Mouse (Mus musculus): ENCODE results near the gene Lax1. TPM values are rescaled to one million over a fixed set of nuclear protein-coding genes. Genes with fewer than 3 reads are reported as not detected.

Gene Lax1
- polyA plus RNA-seq, 1 experiment from 2014 or later: 0.33 TPM

DNA sequence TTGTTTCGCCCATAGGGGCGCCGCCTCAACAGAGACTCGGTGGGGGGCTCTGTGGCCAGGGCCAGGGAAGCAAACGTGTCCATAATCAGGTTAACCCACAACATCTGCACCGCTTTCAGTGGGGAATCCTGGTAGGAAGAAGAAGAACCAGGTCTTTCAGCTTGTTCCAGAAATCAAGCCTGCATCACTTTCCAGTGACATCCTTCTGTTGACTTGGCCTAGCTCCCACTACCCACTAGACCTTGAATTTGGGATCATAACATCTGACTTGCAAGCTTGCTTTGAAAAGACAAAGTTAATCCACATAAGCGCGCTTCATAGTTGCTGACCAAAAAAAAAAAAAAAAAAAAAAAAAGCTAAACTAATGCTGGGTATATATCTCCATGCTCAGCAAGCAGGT, 28.9 kb upstream of the Lax1 start:
- no peak overlapping the region for H3K27ac ChIP-seq (ENCODE audit: low read length)
- H3K4me1 ChIP-seq (ENCODE audit: insufficient read depth, low read depth, low read length): no peaks in the 10 kb centered on the region
- H3K4me3 ChIP-seq (ENCODE audit: low read depth, low read length): no peak overlapping the region
- DNase-seq (ENCODE audit: low spot score) (no peak), ATAC-seq (no peak)
- TF ChIP-seq EP300 (IDR thresholded peaks at IDR 0.05) (no peak), CTCF (IDR thresholded peaks at IDR 0.05) (no peak)
- no peak overlapping the region for H3K9ac ChIP-seq (replicated peaks; ENCODE audit: low read depth)
- H3K27me3 ChIP-seq (replicated peaks; ENCODE audit: insufficient read depth, low read length): no peaks in the 10 kb centered on the region
- H3K4me2 ChIP-seq (replicated peaks; ENCODE audit: low read depth, low read length): no peak overlapping the region
- WGBS: 87% methylated on average over 8 of the region's 8 CpGs
- H3K9me3 ChIP-seq (ENCODE audit: low read length): no peaks in the 10 kb centered on the region
- no peaks in the 10 kb centered on the region for H3K36me3 ChIP-seq (ENCODE audit: insufficient read depth, low read length)

DNA sequence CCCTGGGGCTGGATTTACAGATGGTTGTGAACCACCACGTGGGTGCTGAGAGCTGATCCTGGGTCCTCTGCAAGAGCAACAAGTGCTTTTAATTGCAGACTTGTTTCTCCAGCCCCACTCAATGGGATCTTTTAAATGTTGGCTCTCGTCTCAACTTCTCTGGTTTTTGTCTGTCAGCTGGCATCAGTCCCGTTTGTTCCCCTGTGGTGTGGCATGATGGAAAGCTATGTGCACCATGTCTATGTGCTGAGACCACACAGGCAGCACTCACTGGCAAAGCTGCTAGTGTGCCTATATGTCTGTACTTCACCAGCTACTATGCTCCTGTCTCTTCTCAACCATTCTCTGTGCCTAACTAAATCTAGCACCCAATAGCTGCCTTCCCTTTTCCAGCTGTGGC, 28.4 kb upstream of the Lax1 start:
- Histone ChIP-seq H3K27ac (ENCODE audit: low read length) (no peak overlapping the region), H3K27me3 (replicated peaks; ENCODE audit: insufficient read depth, low read length) (no peaks in the 10 kb centered on the region), H3K4me2 (replicated peaks; ENCODE audit: low read depth, low read length) (no peak overlapping the region), H3K4me3 (ENCODE audit: low read depth, low read length) (no peak overlapping the region), H3K9ac (replicated peaks; ENCODE audit: low read depth) (no peak overlapping the region), H3K36me3 (ENCODE audit: insufficient read depth, low read length) (no peaks in the 10 kb centered on the region), H3K9me3 (ENCODE audit: low read length) (no peaks in the 10 kb centered on the region), H3K4me1 (ENCODE audit: insufficient read depth, low read depth, low read length) (no peaks in the 10 kb centered on the region)
- WGBS: 60% methylated on average over 3 of the region's 3 CpGs
- ATAC-seq (no peak), DNase-seq (ENCODE audit: low spot score) (no peak)
- no peak for TF ChIP-seq CTCF (IDR thresholded peaks at IDR 0.05)
- TF ChIP-seq EP300 (IDR thresholded peaks at IDR 0.05): no peak

DNA sequence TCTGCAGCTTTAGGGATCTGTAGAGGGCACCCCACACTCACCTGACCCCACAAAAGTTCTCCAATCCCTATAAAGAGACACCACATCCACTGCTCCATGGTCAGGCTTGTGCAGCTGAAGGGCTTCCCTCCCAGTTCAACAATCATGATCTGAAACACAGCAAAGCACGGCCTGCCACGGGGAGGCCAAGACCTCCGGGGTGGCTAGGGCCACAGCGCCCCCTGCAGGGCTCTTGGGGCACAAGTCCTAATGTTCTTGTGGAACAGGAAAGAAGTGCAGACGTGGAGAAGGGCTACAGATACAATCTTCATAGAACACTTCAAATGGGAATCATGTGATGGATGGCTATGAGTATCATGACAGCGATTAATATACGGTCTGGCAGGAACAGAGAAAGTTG, 26.6 kb upstream of the Lax1 start:
- DNase-seq (ENCODE audit: low spot score): peak; percentile 64

DNA sequence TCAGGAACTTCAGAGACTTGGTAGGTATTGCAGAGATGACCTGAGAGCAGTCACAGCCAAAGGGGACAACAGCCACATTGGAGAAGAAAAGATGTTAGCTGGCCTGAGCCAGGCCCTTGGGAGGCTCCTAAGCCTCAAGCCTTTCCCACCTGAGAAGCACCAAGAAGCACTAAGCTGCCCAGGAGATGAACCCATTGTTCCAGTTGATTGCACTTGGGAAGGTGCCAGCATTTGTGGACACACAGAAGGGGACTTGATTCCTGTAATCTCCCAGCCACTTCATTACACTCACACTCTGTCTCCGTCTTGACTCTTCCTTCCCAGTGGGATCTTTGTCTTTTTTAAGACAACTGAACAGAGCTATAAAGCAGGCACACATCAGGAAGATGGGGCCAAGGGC, 25.3 kb upstream of the Lax1 start:
- H3K4me2 ChIP-seq (replicated peaks; ENCODE audit: low read depth, low read length): no peak overlapping the region
- WGBS: 31% methylated on average over 1 of the region's 1 CpGs
- no peaks in the 10 kb centered on the region for H3K27me3 ChIP-seq (replicated peaks; ENCODE audit: insufficient read depth, low read length)
- H3K27ac ChIP-seq (ENCODE audit: low read length): no peak overlapping the region
- H3K9ac ChIP-seq (replicated peaks; ENCODE audit: low read depth): no peak overlapping the region
- TF ChIP-seq EP300 (IDR thresholded peaks at IDR 0.05) (no peak), CTCF (IDR thresholded peaks at IDR 0.05) (no peak)
- no peak for DNase-seq (ENCODE audit: low spot score)
- H3K4me3 ChIP-seq (ENCODE audit: low read depth, low read length): no peak overlapping the region
- no peaks in the 10 kb centered on the region for H3K36me3 ChIP-seq (ENCODE audit: insufficient read depth, low read length)
- ATAC-seq: no peak
- no peaks in the 10 kb centered on the region for H3K4me1 ChIP-seq (ENCODE audit: insufficient read depth, low read depth, low read length)
- no peaks in the 10 kb centered on the region for H3K9me3 ChIP-seq (ENCODE audit: low read length)

More for the DNA sequence above, 26.6 kb upstream of the Lax1 start:
- no peaks in the 10 kb centered on the region for H3K4me1 ChIP-seq (ENCODE audit: insufficient read depth, low read depth, low read length)
- no peak overlapping the region for H3K4me3 ChIP-seq (ENCODE audit: low read depth, low read length)
- whole genome bisulfite sequencing: 23% methylated on average over 7 of the region's 7 CpGs
- no peak overlapping the region for H3K27ac ChIP-seq (ENCODE audit: low read length)
- TF ChIP-seq EP300 (IDR thresholded peaks at IDR 0.05): no peak
- TF ChIP-seq CTCF (IDR thresholded peaks at IDR 0.05): peak; percentile 88
- ATAC-seq: peak; percentile 46; the same call in 1 of the 2 replicates
- no peaks in the 10 kb centered on the region for H3K27me3 ChIP-seq (replicated peaks; ENCODE audit: insufficient read depth, low read length)
- H3K9ac ChIP-seq (replicated peaks; ENCODE audit: low read depth): no peak overlapping the region
- no peaks in the 10 kb centered on the region for H3K9me3 ChIP-seq (ENCODE audit: low read length)
- H3K36me3 ChIP-seq (ENCODE audit: insufficient read depth, low read length): no peaks in the 10 kb centered on the region
- H3K4me2 ChIP-seq (replicated peaks; ENCODE audit: low read depth, low read length): no peak overlapping the region

DNA sequence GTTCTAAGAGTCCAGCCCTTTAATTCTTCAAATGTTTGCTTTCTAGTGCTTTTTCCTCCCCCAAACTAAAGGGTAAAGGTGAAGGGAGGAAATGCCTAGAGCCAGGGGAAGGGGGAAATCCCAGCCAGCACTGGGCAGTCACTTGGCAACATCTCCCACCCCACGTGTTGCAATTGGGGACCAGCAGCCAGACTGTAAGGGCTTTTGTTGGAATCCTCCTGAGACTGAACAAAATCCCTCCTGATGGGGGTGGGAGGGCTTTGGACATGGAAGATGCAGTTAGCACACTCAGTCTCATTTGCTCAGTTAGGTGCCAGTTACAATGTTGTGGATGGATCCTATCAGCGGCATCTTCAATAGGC, 23.1 kb upstream of the Lax1 start:
- Histone ChIP-seq H3K4me3 (ENCODE audit: low read depth, low read length) (no peak overlapping the region), H3K27ac (ENCODE audit: low read length) (no peak overlapping the region), H3K27me3 (replicated peaks; ENCODE audit: insufficient read depth, low read length) (no peaks in the 10 kb centered on the region), H3K4me1 (ENCODE audit: insufficient read depth, low read depth, low read length) (no peaks in the 10 kb centered on the region), H3K4me2 (replicated peaks; ENCODE audit: low read depth, low read length) (no peak overlapping the region), H3K9ac (replicated peaks; ENCODE audit: low read depth) (no peak overlapping the region), H3K9me3 (ENCODE audit: low read length) (no peaks in the 10 kb centered on the region), H3K36me3 (ENCODE audit: insufficient read depth, low read length) (no peaks in the 10 kb centered on the region)
- peak; percentile 31; the same call in 1 of the 2 replicates for ATAC-seq
- WGBS: 43% methylated on average over 2 of the region's 2 CpGs
- peak; percentile 45 for DNase-seq (ENCODE audit: low spot score)
- TF ChIP-seq CTCF (IDR thresholded peaks at IDR 0.05) (no peak), EP300 (IDR thresholded peaks at IDR 0.05) (no peak)

DNA sequence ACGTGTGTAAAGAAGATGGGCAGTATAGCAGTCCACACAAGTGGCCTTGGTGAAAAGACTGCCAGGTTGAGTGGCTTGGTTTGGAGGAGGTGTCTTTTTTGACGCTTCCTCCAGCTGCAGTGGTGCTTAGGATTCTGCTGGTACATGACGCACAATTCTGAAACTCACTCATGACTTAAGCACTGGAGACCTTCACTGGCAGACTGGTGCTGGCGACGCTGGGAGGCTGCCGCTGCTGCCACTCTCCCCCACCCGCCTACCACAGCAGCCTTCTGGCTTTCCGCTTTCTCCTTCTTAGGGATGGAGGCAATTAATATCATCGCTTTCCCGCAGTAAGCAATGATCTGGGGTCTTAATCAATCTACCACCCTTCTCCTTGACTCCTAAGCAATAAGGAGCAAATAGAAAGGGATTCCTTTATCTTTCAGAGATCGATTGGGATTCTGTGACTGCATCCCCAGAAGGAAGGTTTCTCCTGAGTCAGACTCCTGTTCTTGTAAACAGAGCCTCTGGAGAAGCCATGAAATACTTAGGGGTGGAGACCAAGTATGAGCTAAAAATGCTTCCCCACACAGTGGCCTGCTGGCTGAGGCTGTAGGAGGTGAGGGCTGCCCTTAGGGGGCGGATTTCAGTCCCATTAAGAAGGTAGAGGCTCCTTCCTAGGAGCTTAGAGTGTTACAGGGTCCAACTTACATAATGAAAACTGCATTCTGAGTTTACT, 22.5 kb upstream of the Lax1 start:
- no peaks in the 10 kb centered on the region for H3K9me3 ChIP-seq (ENCODE audit: low read length)
- 72% methylated on average over 12 of the region's 12 CpGs for WGBS
- no peaks in the 10 kb centered on the region for H3K4me1 ChIP-seq (ENCODE audit: insufficient read depth, low read depth, low read length)
- H3K36me3 ChIP-seq (ENCODE audit: insufficient read depth, low read length): no peaks in the 10 kb centered on the region
- no peak overlapping the region for H3K27ac ChIP-seq (ENCODE audit: low read length)
- ATAC-seq (peak; percentile 60), DNase-seq (ENCODE audit: low spot score) (peak; percentile 44)
- H3K4me3 ChIP-seq (ENCODE audit: low read depth, low read length): no peak overlapping the region
- no peak overlapping the region for H3K9ac ChIP-seq (replicated peaks; ENCODE audit: low read depth)
- H3K4me2 ChIP-seq (replicated peaks; ENCODE audit: low read depth, low read length): no peak overlapping the region
- TF ChIP-seq EP300 (IDR thresholded peaks at IDR 0.05) (no peak), CTCF (IDR thresholded peaks at IDR 0.05) (peak; percentile 37)
- no peaks in the 10 kb centered on the region for H3K27me3 ChIP-seq (replicated peaks; ENCODE audit: insufficient read depth, low read length)
